Mouse (Mus musculus) lung, postnatal 0 days (tissue): ENCODE measurements at regions not wholly inside any gene's neighbourhood (a gene's known extent, or its start where the extent isn't known, plus 50 kb on each side); places are given as distances from the start of the nearest gene placed in this dataset.

ENCODE experiments used
- CTCF ChIP-seq: IDR thresholded peaks from 2 replicates; pipeline ENCODE4 v1.5.1; 2016; ENCODE audit warnings: antibody characterized with exemption, mild to moderate bottlenecking
- EP300 ChIP-seq: IDR thresholded peaks from 2 replicates; pipeline ENCODE4 v1.6.1; 2016; ENCODE audit warnings: antibody characterized with exemption, mild to moderate bottlenecking, control low read depth

DNA sequence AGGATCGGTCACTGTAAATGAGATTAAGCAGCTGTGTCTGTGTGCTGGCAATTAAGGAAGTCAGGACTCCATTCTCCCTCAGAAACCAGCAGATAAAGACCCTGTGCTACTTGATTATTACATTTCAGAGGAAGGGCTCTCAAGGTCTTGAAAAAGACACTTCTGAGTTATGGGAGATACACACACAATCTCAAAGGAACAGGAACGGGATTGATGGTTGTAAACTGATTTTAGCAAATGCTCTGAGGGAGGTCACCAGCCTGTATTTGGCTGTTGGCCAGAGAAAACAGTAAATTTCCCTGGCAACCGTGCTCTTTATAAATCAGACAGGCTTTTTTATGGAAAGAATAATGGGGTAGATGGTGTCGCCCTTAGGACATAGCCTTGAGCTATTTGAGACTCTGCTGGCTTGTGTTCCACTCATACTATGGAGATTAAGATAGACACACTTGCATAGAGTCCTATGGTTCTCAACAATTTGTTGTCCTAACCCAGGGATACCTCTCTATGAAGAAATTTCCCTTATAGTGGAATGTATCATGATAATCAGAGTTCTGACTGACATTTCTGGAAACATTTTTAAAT, 656.9 kb downstream of the Phf3 start:
- TF ChIP-seq EP300 = no peak
- no peak for TF ChIP-seq CTCF
